Mouse (Mus musculus) megakaryocyte progenitor cell, adult 5-6 weeks (primary cell): Measurements from ENCODE around the gene Dmrt1. TPM values are rescaled to one million over a fixed set of nuclear protein-coding genes. Genes with fewer than 3 reads are reported as not detected.
"Not testable (repeated sequence)": the region's sequence is repeated elsewhere in the genome, so short reads cannot be mapped to it uniquely, and the experiment has no call there.

ENCODE experiments used
- ATAC-seq: replicated peaks from 2 replicates; pipeline ENCODE4 v1.8.0; 2016; ENCODE audit warnings: mild to moderate bottlenecking, moderate TSS enrichment, inconsistent platforms; ENCODE audit not compliant: poor library complexity
- total RNA-seq, 2 experiments: library from RNA; stranded (forward) in 1 of 2; stranded (reverse) in 1 of 2; fragments of 157-497, 149-512 nt in 1 of 2; fragments of 200-1000 nt in 1 of 2; gene quantifications; 2 replicates each; pipeline versions ENCODE4 v1.2.3 to v1.2.4; 2015 to 2017

Dmrt1 gene
- total RNA-seq (2015) (not detected in 2 replicates), total RNA-seq (2017) (not detected in 2 replicates)

- ATAC-seq, result 0 out of 2 replicates have a peak, but pooled peaks have one; percentile 46
Observed at GRCm38 (mm10) chr19:25505360-25506196, at the start of gene Dmrt1. Dmrt1 (plus strand) TSS chr19:25505618.

GRCm38 (mm10) chr19:25460760-25461159 is 44.7 kb upstream of the Dmrt1 start:
- no peak for ATAC-seq

GRCm38 (mm10) chr19:25461553-25462320 is 43.7 kb upstream of the Dmrt1 start:
- ATAC-seq, result no peak

- ATAC-seq, result not testable (repeated sequence)
Observed at GRCm38 (mm10) chr19:25475806-25476205, 29.6 kb upstream of the Dmrt1 start.

- ATAC-seq, result no peak
Observed at GRCm38 (mm10) chr19:25479152-25479669, 26.2 kb upstream of the Dmrt1 start.

GRCm38 (mm10) chr19:25480820-25481219 is 24.6 kb upstream of the Dmrt1 start:
- no peak for ATAC-seq

GRCm38 (mm10) chr19:25486561-25486960 is 18.9 kb upstream of the Dmrt1 start:
- no peak for ATAC-seq

GRCm38 (mm10) chr19:25487350-25487749 is 18.1 kb upstream of the Dmrt1 start:
- no peak for ATAC-seq

- no peak for ATAC-seq
Observed at GRCm38 (mm10) chr19:25488546-25488945, 16.9 kb upstream of the Dmrt1 start.

GRCm38 (mm10) chr19:25489546-25489945 is 15.9 kb upstream of the Dmrt1 start:
- ATAC-seq, result no peak

- no peak for ATAC-seq
Observed at GRCm38 (mm10) chr19:25497434-25497833, 8.0 kb upstream of the Dmrt1 start.

GRCm38 (mm10) chr19:25504878-25505277 is 540 bp upstream of the Dmrt1 start:
- ATAC-seq, result peak; percentile 80

GRCm38 (mm10) chr19:25506616-25507015 is 1.2 kb downstream of the Dmrt1 start:
- ATAC-seq, result no peak

GRCm38 (mm10) chr19:25514986-25515530 is 9.6 kb downstream of the Dmrt1 start:
- ATAC-seq, result no peak

GRCm38 (mm10) chr19:25524156-25524555 is 18.7 kb downstream of the Dmrt1 start:
- ATAC-seq, result no peak

- ATAC-seq, result no peak
Observed at GRCm38 (mm10) chr19:25525726-25526125, 20.3 kb downstream of the Dmrt1 start.

GRCm38 (mm10) chr19:25529673-25530072 is 24.3 kb downstream of the Dmrt1 start:
- no peak for ATAC-seq

GRCm38 (mm10) chr19:25545714-25546340 is 40.4 kb downstream of the Dmrt1 start:
- peak; percentile 75 for ATAC-seq

- ATAC-seq, result no peak
Observed at GRCm38 (mm10) chr19:25547086-25547643, 41.7 kb downstream of the Dmrt1 start.

GRCm38 (mm10) chr19:25550346-25550745 is 44.9 kb downstream of the Dmrt1 start:
- ATAC-seq, result no peak

- ATAC-seq, result peak; percentile 46
Observed at GRCm38 (mm10) chr19:25551053-25551452, 45.6 kb downstream of the Dmrt1 start.
